Mouse (Mus musculus) c-Kit-positive CD71-negative TER-119-negative erythroid progenitor cells, embryonic 14.5 days (primary cell): ENCODE data around the gene Bloc1s1.

Source experiments
- DNase-seq: peaks from one replicate; pipeline ENCODE4 v3.0.0-alpha.2; 2013; ENCODE audit warnings: low read depth

The Bloc1s1 gene

DNA sequence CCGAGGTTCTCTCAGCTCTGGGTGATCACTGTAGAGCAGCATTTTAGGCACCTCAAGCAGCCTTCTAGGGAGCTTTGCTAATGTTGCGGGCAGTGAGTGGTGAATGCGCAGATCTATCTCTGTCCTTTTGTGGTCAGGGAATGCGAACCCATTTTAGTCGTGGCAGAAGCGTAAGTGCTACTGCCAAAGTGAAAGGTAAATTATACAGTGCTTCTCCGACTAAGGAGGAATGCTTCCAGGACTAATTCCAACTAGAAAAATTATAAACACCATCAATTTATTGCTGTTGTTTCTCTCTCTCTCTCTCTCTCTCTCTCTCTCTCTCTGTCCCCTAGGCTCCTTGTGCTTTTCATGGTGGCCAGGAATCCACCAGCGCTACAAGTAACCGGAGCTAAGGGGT lies at the start of gene Bloc1s1:
Gene Bloc1s1, minus strand, starts transcription at position 101 of the 400 bp plus-strand sequence.
- DNase-seq, result no peak

- no peak for DNase-seq
These were observed 49.0 kb upstream of the Bloc1s1 start for GRCm38 (mm10) chr10:128972841-128973240.

DNA sequence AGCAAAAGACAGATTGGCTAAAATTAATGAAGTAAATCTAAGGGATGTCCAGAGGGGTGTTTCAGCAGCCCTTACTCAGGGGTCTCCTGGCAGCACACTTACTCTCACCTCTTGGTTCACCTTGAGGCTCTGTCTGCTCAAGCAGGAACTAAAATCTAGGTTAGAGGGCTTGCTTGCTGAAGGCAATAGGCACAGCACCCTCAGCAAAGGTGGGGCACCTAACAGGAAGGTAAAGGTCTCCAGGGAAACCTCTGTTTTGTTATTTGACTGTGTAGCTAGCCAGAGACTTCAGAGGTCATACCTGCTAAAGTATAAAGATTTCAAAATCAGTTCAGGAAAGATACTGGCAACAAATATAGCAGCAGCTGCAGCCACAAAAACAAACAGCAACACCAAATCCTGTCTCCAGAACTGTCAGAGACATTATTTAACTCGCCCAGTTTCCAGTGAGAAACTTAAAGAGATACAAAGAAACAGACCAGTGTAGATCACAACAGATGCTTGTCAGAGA lies 47.0 kb upstream of the Bloc1s1 start:
- no peak for DNase-seq

GRCm38 (mm10) chr10:128968341-128968749 lies 44.5 kb upstream of the Bloc1s1 start:
- DNase-seq, result no peak

- DNase-seq, result no peak
These were observed 42.0 kb upstream of the Bloc1s1 start for GRCm38 (mm10) chr10:128965871-128966270.

DNA sequence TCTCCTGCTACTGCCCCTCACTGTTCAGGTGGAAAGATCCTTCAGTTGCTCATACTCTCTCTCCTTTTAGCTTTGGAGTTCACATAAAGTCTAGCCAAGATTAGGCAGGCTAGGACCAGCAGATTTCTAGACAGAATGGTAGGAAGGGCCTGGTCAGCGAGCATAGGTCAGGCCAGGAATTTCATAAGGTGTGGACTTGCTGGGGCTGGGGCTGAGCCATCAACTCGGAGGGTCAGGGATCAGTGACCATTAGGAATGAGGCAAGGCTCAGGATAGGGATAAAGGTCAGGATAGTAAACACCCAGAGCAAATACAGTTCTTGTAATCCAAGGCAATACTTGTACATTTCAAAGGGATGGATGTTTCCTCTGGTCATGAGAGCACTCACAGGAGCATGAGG lies 41.1 kb upstream of the Bloc1s1 start:
- no peak for DNase-seq

DNA sequence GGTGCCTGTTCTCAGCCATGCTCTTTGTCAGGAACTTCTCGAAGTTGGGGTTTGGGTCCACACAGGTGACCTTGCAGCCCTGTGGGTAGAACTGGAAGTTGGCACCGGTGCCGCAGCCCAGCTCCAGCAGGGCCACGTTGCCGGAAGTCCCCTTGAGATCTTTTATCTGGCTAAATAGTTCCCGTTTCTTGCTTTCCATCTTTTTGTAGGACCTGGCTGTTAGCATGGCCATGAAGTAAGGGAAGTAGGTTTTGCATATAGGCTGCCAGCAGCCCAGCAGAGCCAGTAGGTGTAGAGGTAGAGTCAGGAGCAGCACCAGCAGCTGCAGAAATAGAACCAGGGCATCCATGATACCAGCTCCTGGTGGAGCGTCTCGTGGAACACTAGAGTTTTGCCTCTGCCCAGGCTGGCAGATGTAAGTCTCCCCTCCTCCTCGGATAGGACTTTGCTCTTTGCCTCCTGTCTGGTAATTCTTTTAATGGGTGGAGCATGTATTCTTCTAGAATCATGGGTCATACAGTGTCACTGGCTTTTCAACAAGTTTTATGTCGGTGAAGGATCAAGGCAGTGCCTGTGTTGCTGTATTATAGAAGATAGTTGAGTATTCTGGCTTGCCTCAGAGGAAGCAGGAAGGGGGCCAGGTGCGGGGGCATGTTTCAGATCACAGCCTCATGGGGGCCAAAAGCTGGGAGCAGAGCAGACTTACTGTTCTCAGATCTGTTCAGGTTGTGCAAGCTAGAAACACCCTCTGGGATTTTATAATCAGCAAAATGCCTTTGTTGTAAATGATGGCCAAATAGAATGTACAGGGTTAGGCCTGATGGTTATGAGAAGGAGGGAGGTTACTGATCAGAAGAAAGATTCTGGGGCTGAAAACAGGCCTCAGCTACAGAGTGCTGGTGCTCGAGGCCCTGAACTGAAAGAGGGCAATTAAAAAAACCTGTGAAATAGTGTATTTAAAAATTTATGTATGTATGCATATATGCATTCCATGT lies 37.1 kb upstream of the Bloc1s1 start, which contains the start of gene Mettl7b:
Gene Mettl7b, minus strand, starts transcription at position 399 of the 995 bp plus-strand sequence.
- DNase-seq, result no peak

DNA sequence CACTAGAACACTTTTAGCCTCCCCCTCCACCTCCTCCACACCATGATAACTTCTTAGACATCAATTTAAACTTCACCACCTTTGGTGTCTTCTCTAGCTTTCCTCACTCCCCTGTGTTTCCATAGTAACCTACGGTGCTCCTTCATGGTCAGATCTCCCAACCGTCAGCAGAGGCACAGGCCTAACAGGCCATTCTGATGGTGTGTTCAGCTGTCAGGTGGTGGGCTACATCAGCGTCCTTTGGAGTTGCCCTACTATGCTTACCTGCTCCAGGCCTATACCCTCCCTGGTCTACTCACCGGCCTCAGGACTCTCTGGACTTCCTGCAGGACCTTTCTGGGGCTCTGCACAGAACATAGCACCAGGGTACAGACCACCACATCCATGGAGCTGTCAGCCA lies 36.3 kb upstream of the Bloc1s1 start:
- no peak for DNase-seq

DNA sequence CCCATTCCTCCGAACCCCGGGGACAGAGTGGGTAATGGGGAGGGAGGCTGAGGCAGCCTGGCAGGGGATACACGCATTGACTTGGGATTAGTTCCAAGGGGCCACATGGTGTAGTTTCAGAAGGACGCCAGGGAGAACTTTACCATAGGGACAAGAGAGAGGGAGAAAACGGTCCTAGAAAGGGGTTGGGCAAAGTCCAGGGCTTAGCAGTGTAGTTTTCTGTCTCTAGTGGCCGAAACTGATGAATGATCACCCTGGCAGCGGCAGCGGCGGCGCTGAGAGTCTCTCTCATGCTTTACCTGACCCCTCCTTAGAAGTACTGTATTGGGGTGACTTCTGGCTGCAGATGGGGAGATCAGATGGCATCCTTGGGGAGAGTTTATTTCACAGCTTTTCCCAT lies 34.5 kb upstream of the Bloc1s1 start:
- DNase-seq, result no peak

DNA sequence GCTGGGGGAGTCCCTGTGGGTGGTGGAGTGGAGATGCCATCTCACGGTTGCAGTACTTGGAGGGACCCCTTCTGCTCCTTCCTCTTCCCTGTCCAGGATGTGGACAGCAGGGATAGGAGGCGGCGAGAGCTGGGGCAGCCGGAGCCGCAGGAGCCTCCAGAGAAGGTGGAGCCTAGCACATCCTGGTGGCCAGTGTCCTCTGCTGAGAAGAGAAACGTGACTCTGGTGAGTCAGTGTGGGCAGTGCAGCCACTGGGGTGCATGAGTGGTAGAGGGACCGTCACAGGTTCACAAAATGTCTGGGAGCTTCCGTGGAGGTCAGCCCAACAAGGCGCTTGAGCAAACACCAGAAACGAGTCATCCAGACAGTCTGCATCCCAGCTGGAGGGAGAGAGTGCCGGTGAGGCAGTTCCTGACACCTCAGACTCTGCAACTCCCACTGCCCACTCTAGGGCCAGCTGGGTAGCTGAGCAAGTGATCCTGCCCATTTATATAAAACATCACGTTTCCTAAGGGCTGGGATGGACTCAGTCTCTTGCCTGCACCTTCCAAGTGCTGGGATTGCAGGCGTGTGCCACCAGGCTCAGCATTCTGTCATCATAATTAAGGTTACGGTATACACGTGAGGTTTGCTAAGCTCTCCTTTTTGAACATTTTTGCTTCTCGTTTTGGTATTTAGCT lies 26.5 kb upstream of the Bloc1s1 start:
- no peak for DNase-seq

DNA sequence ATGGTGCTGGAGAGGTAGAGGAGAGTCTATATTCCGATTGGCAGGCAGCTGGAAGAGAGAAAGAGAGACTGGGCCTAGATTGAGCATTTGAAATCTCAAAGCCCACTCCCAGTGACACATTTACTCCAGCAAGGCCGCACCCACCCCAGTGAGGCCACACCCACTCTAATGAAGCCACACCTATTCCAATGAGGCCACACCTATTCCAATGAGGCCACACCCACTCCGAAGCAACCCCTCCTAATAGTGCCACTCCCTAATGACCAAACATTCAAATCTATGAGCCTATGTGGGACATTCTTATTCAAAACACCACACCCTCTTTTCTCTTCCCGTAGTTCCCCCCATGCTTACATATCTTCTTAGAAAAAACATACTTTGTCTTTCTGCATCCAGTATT lies 23.7 kb upstream of the Bloc1s1 start:
- DNase-seq, result no peak

GRCm38 (mm10) chr10:128945675-128946074 lies 21.8 kb upstream of the Bloc1s1 start:
- DNase-seq, result peak; percentile 33

DNA sequence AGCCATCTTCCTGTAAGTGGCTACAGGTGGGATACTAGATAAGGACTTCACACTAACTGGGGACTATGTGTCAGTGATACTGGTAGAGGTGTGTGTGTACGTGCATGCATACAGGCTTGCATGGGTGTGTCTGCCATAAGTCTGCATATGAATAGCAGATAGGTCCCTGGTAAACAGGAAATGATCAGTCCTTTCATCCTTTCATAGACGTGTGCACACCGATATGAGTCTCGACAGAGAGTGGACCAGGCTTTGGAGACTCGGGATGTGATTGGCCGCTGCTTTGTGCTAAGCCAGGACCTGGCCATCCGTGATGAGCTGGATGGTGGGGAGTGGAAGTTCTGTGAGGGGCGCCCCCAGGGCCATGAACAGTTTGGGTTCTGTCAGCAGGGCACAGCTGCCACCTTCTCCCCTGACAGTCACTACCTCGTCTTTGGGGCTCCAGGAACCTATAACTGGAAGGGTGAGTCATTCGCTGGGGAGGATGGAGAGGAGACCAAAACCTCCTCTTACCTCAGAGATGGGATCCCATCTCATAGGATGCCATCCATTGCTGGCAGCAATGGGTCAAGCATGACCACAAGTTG lies 16.7 kb upstream of the Bloc1s1 start:
- DNase-seq, result no peak

- no peak for DNase-seq
These were observed 15.1 kb upstream of the Bloc1s1 start for GRCm38 (mm10) chr10:128938974-128939373.

GRCm38 (mm10) chr10:128938457-128938856 lies 14.6 kb upstream of the Bloc1s1 start:
- DNase-seq, result no peak

DNA sequence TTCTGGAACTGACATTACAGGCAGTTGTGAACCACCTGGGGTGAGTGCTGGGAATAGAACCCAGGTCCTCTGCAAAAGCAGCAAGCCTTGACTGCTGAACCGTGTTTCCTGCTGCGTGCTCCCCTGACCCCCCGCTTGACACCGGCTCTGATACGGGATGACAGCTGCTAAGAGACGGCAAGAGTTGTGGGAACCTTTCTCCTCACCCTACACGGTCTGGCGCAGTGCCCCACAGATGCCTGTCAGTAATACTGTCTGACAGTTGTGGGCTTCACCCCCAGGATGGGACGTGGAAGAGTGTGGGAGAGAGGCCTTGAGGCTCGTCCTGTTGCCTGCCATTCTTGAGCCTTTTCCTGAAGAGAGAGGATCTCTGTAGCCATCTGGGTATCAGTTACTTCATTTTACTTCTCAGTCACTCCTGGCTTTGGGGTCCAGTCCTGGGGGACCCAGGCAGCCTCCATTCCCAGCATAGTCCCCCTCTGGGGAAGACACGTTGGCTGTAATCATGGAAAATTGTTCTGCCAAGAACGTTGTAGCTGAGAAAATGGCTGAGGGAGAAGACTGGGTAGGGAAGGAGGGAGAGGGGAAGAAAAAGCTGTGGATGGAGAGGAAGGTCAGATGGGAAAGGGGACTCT lies 14.0 kb upstream of the Bloc1s1 start:
- no peak for DNase-seq

- no peak for DNase-seq
These were observed 12.1 kb upstream of the Bloc1s1 start for GRCm38 (mm10) chr10:128935826-128936440.

DNA sequence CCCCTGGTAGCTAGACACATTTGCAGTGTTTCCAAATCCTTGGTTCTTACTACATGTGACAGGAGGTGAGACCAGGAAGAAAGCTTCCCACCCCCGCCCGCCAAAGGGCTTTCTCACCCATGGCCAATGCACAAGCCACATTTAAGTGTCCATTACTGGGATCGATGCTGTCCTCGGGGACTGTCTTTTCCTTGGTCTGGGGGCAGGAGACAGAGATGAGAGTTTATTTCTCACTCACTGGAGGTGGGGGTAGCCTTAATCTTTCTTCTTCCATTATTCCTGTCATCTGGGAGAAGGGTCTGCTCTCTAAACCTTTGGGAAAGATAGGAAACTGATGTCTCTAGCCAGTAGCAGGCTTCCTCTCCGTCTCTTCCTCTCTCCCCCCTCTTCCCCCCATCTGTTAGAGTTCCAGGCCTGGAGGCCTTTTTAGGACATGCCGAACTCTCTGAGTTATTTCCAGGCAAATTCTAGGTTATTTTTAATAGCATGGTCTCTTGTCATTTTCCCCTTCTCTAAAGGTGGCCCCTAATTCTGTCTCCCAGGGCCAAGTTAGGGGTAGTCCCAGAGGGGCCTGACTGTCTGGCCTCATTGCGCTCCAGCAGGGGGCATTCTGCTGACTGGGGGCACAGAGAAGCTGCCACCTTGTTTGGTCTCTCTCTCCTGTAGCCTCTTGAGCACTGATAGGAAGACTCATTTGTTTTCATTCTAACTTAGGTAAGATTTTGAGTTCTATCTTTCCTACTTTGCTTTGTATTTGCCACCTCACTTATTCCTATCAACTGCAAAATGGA lies 11.4 kb upstream of the Bloc1s1 start:
- DNase-seq, result no peak

- no peak for DNase-seq
These were observed 10.3 kb upstream of the Bloc1s1 start for GRCm38 (mm10) chr10:128933976-128934721.

DNA sequence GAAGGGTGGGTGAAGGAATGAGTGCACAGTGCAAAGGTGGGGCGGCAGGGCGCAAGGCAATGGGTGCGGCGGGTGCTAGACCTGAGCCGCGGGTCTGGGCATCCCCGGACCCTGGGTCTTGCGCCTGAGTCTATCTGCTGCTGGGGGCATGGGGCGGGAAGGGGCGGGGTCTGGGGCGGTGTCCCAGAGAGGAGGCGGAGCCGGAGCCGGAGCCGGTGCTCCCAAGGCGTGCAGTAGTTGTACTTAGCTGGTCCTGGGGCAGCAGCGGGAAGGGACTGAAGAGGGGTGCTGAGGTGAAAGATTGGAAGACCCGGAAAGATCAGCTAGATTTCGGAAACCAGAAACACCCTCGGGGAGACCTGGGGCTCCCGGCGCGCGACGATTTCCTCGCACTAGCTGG lies 9.7 kb upstream of the Bloc1s1 start, which contains the start of gene Itga7:
Gene Itga7, plus strand, starts transcription at position 245 of the 400 bp plus-strand sequence.
- no peak for DNase-seq
